Mouse (Mus musculus): Measurements from ENCODE around the gene Pax1. TPM values are rescaled to one million over a fixed set of nuclear protein-coding genes. Genes with fewer than 3 reads are reported as not detected.

Gene Pax1
- polyA plus RNA-seq, 1 experiment from 2014 or later = 2.8 TPM

DNA sequence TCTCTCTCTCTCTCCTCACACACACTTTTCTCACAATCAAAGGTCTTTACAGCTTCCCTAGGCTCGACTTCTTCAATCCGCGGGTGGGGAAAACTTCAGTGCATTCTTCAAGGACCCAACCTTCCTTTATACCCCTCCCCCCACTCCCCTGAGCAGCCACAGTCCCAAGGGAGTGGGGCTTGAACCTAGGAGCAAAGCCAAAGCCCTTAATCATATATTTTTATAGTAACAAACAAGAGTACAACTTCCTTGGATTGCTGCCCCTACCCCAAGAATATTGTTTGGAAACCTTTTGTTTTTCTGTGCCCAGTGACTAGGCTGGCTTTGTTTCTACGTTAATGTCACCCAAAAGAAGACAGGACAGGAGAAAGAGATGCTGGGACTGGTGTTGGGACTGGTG lies 12.5 kb downstream of the Pax1 start:
- H3K36me3 ChIP-seq = no peaks in the 10 kb centered on the region
- no peak for ATAC-seq (ENCODE audit: low FRiP score, low read depth)
- H3K9me3 ChIP-seq = no peaks in the 10 kb centered on the region
- WGBS = 3% methylated on average over 4 of the region's 4 CpGs
- no peak overlapping the region for H3K9ac ChIP-seq
- no peak overlapping the region for H3K27ac ChIP-seq
- peaks cover 5% of the 10 kb centered on the region; the same call in 1 of the 2 replicates for H3K4me1 ChIP-seq
- H3K4me2 ChIP-seq (replicated peaks) = no peak overlapping the region
- H3K27me3 ChIP-seq = peaks cover 93% of the 10 kb centered on the region
- no peak overlapping the region for H3K4me3 ChIP-seq

DNA sequence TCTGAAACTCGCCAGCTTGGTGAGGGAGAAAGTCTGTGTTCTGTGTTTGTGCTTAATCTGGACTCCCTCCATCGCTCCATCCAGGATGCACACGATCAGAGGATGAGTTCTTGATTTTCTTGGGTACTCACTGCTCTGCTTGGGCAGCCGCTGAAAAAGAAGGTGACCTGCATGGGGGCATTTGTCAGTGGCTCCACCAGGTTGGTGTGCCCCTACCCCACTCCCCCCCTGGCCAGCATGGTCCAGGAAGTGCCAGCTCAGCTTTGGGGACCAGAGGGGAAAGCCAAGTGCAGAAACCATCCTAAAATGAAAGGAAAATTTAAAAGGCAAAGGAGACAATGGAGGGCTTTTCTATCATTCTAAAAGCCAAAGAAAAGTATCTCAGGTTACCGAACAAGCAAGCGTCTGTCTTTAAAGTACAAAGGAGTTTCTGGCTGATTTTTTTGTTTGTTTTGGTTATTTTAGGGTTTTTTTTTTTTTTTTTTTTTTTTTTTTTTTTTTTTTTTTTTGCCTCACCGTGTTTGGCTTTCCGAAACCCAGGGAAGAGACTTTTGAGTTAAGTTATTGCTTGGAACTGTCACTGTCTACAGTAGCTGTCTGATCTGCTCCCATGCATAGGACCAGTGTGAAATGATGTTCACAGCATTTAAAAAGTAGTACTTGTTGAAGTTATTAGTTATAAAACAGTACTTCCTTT lies 13.4 kb downstream of the Pax1 start:
- Histone ChIP-seq H3K9ac (no peak overlapping the region), H3K4me3 (no peak overlapping the region), H3K27me3 (peaks cover 90% of the 10 kb centered on the region), H3K4me1 (peaks cover 5% of the 10 kb centered on the region; the same call in 1 of the 2 replicates), H3K4me2 (replicated peaks) (no peak overlapping the region), H3K27ac (no peak overlapping the region), H3K9me3 (no peaks in the 10 kb centered on the region), H3K36me3 (no peaks in the 10 kb centered on the region)
- 7% methylated on average over 8 of the region's 8 CpGs for WGBS
- no peak for ATAC-seq (ENCODE audit: low FRiP score, low read depth)

DNA sequence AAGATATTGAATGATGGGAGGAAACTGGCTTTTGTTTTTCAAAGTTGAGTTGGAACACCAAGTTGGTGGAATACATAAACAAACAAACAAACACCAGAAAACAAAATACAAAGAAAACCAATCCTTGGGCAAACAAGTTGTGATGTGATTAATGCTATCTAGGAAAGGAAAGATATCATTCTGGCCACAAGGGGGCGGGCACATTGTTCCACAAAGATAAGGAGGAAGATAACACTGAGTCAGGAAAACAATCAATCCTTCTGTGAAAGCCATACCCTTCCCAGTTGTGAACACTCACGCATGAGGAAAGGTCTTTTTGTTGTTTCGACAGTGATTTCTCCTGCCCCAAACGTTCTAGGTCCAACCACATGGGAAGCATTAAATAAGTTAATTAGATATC lies 17.2 kb downstream of the Pax1 start:
- no peak overlapping the region for H3K27ac ChIP-seq
- no peak overlapping the region for H3K4me2 ChIP-seq (replicated peaks)
- H3K9ac ChIP-seq = no peak overlapping the region
- no peaks in the 10 kb centered on the region for H3K4me1 ChIP-seq
- no peak for ATAC-seq (ENCODE audit: low FRiP score, low read depth)
- 16% methylated on average over 4 of the region's 4 CpGs for WGBS
- H3K9me3 ChIP-seq = no peaks in the 10 kb centered on the region
- no peaks in the 10 kb centered on the region for H3K36me3 ChIP-seq
- no peak overlapping the region for H3K4me3 ChIP-seq
- peaks cover 72% of the 10 kb centered on the region for H3K27me3 ChIP-seq

DNA sequence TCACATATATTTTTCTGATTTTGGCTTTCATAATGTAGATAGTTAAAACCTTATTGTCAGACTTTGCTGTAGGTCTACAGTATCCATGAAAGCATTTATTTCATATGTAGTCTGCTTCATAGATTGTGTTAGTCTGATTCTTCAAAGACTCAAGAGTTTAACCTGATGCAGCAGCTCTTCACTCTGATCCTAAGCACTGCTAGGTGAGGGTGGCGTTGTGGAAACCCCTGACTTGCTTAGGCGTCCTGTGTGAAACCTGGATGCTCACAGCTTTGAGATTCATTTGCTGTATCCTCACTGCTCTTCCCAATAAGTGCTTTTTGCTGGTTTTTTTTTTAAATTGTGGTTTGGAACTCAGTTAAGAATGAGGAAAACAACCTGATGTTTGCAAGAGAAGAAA lies 21.6 kb downstream of the Pax1 start:
- H3K4me1 ChIP-seq = no peaks in the 10 kb centered on the region
- no peak for ATAC-seq (ENCODE audit: low FRiP score, low read depth)
- no peaks in the 10 kb centered on the region for H3K36me3 ChIP-seq
- H3K4me2 ChIP-seq (replicated peaks) = no peak overlapping the region
- H3K9ac ChIP-seq = no peak overlapping the region
- H3K4me3 ChIP-seq = no peak overlapping the region
- no peak overlapping the region for H3K27ac ChIP-seq
- no peaks in the 10 kb centered on the region for H3K9me3 ChIP-seq
- WGBS = 78% methylated on average over 2 of the region's 2 CpGs
- peaks cover 33% of the 10 kb centered on the region for H3K27me3 ChIP-seq

DNA sequence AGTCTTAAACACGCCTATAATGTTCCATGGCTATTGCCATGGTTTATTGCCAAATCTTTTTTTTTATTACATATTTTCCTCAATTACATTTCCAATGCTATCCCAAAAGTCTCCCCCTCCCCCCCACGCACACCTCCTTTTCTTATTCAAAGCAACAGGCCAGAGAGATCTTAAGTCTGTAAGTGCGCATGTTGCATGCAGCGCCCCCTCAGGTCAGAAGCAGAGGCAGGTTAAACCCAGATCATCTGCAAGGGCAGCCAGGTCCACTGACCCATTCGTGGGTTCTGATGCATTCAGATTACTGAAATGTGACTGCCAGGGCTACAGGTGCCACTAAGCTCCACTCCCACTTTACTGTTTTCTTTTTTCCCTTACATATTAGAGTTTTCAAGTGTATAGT lies 25.2 kb downstream of the Pax1 start:
- ATAC-seq (ENCODE audit: low FRiP score, low read depth) = no peak
- H3K27me3 ChIP-seq = peaks cover 10% of the 10 kb centered on the region; the same call in 1 of the 2 replicates
- WGBS = 62% methylated on average over 5 of the region's 5 CpGs
- H3K4me2 ChIP-seq (replicated peaks) = no peak overlapping the region
- no peak overlapping the region for H3K9ac ChIP-seq
- no peaks in the 10 kb centered on the region for H3K4me1 ChIP-seq
- H3K27ac ChIP-seq = no peak overlapping the region
- no peak overlapping the region for H3K4me3 ChIP-seq
- no peaks in the 10 kb centered on the region for H3K36me3 ChIP-seq
- no peaks in the 10 kb centered on the region for H3K9me3 ChIP-seq

DNA sequence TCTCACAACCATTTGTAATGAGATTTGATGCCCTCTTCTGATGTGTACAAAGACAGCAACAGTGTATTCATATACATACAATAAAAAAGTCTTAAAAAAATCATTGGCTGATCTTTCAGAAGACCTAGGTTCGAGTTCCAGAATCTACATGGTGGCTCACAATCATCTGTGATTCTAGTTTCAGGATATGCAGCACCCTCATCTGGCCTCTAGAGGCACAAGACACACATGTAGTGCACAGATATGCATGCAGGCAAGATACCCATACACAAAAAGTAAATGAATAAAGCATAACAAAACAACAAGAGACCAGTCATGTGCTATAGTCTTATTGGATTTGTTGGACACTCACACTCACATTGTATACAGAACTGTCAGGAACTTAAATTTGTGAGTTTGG lies 47.6 kb downstream of the Pax1 start:
- H3K4me2 ChIP-seq (replicated peaks) = no peak overlapping the region
- ATAC-seq (ENCODE audit: low FRiP score, low read depth) = no peak
- no peaks in the 10 kb centered on the region for H3K36me3 ChIP-seq
- H3K9me3 ChIP-seq = no peaks in the 10 kb centered on the region
- WGBS = 68% methylated on average over 1 of the region's 1 CpGs
- H3K9ac ChIP-seq = no peak overlapping the region
- no peak overlapping the region for H3K27ac ChIP-seq
- no peaks in the 10 kb centered on the region for H3K27me3 ChIP-seq
- no peaks in the 10 kb centered on the region for H3K4me1 ChIP-seq
- H3K4me3 ChIP-seq = no peak overlapping the region

DNA sequence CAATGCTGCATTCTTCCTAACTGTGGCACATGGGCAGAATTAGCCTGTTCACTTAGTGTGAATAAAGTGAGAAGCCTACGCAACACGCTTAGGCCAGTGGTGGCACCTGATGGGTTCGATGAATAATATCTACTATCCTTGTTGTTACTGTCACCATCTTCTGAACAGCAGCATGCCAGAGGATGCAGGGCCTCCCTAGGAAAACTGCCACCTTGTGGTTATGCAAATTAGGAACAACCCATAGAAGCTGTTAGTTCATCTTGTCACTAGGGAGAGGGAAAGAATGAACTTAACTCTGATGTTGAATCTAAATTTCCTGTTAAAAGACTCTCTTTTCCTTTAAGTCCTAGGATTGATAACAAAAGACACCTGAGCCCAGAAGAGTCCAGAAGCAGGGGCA lies 53.3 kb downstream of the Pax1 start:
- Histone ChIP-seq H3K4me2 (replicated peaks) (no peak overlapping the region), H3K36me3 (no peaks in the 10 kb centered on the region), H3K27me3 (0 out of 2 replicates have a peak, but pooled peaks cover 5% of the 10 kb centered on the region), H3K9ac (no peak overlapping the region), H3K4me3 (no peak overlapping the region), H3K9me3 (no peaks in the 10 kb centered on the region), H3K4me1 (no peaks in the 10 kb centered on the region), H3K27ac (no peak overlapping the region)
- no peak for ATAC-seq (ENCODE audit: low FRiP score, low read depth)
- WGBS = 93% methylated on average over 3 of the region's 3 CpGs

DNA sequence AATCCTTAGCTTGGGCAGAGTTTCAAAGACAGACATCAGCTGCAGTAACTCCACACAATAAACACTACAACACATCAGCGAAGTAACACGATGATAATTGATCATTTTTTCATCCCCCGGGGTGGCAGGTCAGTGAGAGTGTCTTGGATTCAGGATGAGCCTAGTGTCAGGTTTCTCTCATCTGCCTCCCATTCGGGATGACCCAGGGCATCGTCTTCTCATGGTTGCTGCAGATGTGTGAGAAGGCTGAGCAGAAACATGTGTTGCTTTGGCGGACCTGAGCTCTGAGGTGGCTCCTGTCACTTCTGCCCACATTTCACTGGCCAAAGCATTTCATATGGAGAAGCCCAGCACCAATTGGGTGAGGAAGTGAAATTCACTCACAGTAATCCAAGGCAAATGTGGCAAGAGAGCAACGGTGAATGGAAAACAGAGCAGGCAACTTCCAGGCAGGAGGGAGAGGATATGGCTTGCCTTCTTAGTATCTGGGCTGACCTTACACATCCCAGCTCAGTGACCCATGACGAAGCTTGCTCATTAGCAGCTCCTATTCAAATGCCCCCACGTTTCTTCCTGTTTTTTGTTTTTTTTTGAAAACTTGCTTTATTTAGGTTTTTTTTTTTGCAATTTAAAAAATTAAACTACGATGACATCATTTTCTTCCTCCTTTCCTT lies 63.0 kb downstream of the Pax1 start:
- Histone ChIP-seq H3K4me2 (replicated peaks) (no peak overlapping the region), H3K4me3 (no peak overlapping the region), H3K9me3 (no peaks in the 10 kb centered on the region), H3K27ac (no peak overlapping the region), H3K27me3 (no peaks in the 10 kb centered on the region; the same call in 1 of the 2 replicates), H3K4me1 (no peaks in the 10 kb centered on the region), H3K9ac (no peak overlapping the region), H3K36me3 (no peaks in the 10 kb centered on the region)
- 37% methylated on average over 10 of the region's 10 CpGs for WGBS
- ATAC-seq (ENCODE audit: low FRiP score, low read depth) = no peak

DNA sequence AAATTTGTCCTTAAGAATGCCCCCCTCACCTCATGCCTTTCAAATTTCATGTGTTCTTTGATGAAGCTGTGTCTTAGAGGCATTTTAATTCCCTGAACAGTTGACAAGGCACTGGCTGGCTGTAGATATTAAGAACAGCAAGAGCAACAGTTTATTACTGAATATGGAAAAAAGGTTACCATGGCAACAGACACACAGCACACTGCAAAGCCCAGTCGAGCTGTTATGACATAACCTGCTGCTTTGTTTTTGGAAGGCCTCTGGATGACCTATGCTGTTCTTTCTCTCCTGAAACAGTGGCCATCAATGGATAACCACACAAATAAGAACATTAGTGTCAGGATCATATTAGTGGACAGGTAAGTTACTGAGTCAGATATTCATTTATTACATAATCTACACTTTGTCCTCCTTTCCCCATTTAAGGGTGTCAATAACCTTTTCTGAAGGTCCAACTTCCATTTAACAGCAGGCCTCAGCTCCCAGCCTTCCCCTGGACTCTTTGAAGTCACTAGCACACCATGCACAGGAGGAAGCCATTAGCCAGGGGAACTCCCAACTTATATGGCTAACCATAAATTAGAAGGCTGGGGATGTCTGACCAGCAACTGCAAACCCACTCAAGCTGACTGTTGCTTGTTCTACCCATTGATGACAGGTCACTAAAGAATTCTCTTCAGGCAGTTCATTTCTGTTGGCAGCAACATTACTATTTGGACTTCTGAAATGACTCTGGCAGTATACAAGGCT lies 68.1 kb downstream of the Pax1 start:
- no peaks in the 10 kb centered on the region for H3K9me3 ChIP-seq
- H3K4me3 ChIP-seq = no peak overlapping the region
- WGBS = 2% methylated on average over 1 of the region's 1 CpGs
- H3K4me1 ChIP-seq = 0 out of 2 replicates have a peak, but pooled peaks cover 4% of the 10 kb centered on the region
- no peaks in the 10 kb centered on the region for H3K27me3 ChIP-seq
- no peak overlapping the region for H3K9ac ChIP-seq
- H3K36me3 ChIP-seq = no peaks in the 10 kb centered on the region
- ATAC-seq (ENCODE audit: low FRiP score, low read depth) = peak; percentile 64; the same call in 1 of the 2 replicates
- no peak overlapping the region for H3K27ac ChIP-seq
- no peak overlapping the region for H3K4me2 ChIP-seq (replicated peaks)

DNA sequence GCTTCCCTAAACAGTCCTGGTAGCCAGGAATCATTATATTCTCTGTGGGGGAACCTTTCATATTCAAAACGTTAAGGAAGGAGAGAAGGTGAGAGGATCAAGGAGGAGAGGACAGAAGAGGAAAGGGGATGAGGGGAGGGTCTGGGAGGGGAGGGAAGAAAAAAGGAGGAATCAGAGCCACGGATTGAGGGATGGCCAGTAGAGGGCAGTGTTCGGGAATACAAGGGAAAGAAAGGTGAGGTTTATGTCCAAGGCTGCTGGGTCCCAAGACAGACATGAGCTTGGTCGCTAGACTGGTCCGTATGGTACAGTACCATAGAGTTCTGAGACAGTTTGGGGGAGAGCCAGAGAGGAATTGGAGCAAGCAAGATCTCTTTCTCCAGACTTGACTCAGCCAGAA lies 71.4 kb downstream of the Pax1 start:
- no peak overlapping the region for H3K4me3 ChIP-seq
- no peak overlapping the region for H3K27ac ChIP-seq
- WGBS = 30% methylated on average over 5 of the region's 5 CpGs
- no peak overlapping the region for H3K9ac ChIP-seq
- no peak overlapping the region for H3K4me2 ChIP-seq (replicated peaks)
- no peak for ATAC-seq (ENCODE audit: low FRiP score, low read depth)
- 0 out of 2 replicates have a peak, but pooled peaks cover 4% of the 10 kb centered on the region for H3K4me1 ChIP-seq
- no peaks in the 10 kb centered on the region for H3K36me3 ChIP-seq
- H3K27me3 ChIP-seq = no peaks in the 10 kb centered on the region
- no peaks in the 10 kb centered on the region for H3K9me3 ChIP-seq
